Mouse (Mus musculus): ENCODE measurements around the gene Tecpr1. TPM values are rescaled to one million over a fixed set of nuclear protein-coding genes. Genes with fewer than 3 reads are reported as not detected.

Tecpr1 gene
- 10 to 100 TPM; 24.1 to 26.0 TPM for total RNA-seq (2021)

GRCm38 (mm10) chr5:144223503-144223862 is at the start of gene Tecpr1:
Gene Tecpr1, minus strand, starts transcription at chr5:144223615.
- DNase-seq, result peak; percentile 95

DNA sequence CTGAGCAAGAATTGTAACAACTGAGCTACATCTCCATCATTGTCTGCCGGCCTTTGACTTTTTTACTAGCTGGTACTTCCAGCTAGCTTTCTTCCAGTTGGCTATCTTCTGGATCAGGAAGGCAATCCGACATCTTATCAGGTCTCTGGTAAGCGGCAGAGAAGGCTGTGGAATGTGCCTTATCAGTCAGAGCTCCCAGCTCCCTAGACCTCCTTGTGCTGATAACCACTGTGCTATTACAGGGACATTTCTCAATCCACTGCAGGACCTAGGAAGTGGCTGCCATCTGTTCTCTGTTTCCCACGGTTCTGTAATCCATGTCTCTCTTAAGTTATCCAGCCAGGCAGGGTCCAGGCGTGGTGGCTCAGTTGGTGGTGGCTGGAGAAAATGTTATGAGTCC is 48.4 kb upstream of the Tecpr1 start:
- no peak for DNase-seq

DNA sequence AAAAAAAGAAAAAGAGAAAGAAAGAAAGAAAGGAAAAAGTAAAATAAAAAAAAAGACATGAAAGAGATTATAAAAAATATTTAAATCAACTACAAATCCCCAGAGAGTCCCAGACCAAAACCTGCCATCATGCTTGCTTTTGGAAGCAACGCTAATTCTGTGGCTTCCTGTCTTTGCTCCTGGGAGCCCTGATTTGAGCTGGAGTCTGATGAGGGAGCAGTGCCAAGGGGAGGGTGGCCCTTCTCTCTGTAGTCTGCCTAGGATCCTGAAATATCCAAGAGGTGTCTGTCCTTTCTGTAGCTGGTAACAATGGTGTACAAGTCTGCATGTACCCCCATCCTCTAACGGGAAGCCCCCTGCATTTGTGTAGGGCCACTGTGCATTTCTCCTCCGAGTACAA is 47.7 kb upstream of the Tecpr1 start:
- peak; percentile 47 for DNase-seq

GRCm38 (mm10) chr5:144270420-144270819 is 47.0 kb upstream of the Tecpr1 start:
- no peak for DNase-seq

- DNase-seq, result no peak
Measured at GRCm38 (mm10) chr5:144269926-144270325, 46.5 kb upstream of the Tecpr1 start.

GRCm38 (mm10) chr5:144267535-144268241 is 44.3 kb upstream of the Tecpr1 start:
- peak; percentile 76 for DNase-seq

- DNase-seq, result no peak
Measured at GRCm38 (mm10) chr5:144263496-144263895, 40.1 kb upstream of the Tecpr1 start.

GRCm38 (mm10) chr5:144263082-144263481 is 39.7 kb upstream of the Tecpr1 start:
- DNase-seq, result no peak

GRCm38 (mm10) chr5:144261829-144262228 is 38.4 kb upstream of the Tecpr1 start:
- DNase-seq, result no peak

GRCm38 (mm10) chr5:144261309-144261708 is 37.9 kb upstream of the Tecpr1 start:
- DNase-seq, result no peak

DNA sequence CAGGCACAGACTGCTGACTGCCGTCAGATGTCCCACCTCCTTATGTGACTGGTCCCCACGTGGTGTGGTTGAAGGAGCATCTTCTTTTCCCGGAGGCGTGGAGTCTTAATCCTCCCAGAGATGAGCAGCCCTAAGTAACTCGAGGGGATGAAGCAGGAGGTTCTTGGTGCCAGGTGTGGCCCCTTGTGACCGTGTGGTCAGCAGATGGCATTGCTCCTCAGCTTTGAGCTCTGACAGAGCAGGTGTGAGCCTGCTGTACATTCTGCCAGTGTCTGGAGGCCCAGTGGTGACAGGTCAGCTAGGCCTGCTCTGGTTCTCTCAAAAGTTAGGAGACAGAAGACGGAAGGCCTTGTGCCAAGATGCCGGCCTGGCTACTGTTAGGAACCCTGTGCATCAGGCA is 37.0 kb upstream of the Tecpr1 start:
- DNase-seq, result no peak

DNA sequence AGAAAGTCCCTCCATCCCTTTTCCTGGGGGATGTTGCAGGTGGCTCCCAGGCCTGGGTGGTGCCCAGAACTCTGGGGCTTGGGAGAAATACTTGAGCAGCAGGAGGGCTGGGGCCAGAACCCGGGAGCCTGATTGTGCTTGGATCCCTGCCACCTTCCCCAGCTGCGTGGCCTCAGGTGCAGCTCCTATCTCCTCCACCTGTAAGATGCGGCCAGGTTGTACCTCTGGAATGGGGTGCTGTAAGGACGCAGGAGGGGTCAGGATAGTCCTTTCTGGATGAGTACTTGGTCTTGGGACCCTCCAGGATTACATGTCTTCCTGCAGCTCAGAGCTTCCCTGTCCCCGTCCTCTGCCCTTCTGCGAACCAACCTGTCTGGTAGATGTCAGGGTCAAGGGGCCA is 35.8 kb upstream of the Tecpr1 start:
- no peak for DNase-seq

DNA sequence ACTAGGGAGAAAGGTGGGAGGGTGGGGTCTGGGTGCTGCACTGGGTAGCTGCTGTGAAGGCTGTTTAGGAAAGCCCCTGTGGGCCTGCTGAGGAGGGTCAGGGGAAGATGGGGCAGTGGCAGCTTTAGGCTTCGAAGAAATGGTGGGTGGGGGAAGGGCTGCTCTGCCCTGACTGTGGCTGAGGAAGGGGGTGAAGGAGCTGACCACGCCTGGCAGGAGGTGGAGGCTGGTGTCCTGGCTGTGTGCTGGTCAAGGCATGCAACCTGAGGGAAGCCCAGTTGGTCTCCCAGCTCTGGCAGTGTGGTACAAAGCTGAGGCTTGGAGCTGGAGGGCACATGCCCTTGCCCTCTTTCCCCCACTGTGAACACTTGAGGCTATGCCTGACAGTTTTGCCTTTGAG is 35.3 kb upstream of the Tecpr1 start:
- no peak for DNase-seq

- peak; percentile 87 for DNase-seq
Measured at GRCm38 (mm10) chr5:144258131-144258611, 34.8 kb upstream of the Tecpr1 start.

GRCm38 (mm10) chr5:144257451-144258110 is 34.2 kb upstream of the Tecpr1 start:
- no peak for DNase-seq

- DNase-seq, result no peak
Measured at GRCm38 (mm10) chr5:144256888-144257287, 33.5 kb upstream of the Tecpr1 start.

DNA sequence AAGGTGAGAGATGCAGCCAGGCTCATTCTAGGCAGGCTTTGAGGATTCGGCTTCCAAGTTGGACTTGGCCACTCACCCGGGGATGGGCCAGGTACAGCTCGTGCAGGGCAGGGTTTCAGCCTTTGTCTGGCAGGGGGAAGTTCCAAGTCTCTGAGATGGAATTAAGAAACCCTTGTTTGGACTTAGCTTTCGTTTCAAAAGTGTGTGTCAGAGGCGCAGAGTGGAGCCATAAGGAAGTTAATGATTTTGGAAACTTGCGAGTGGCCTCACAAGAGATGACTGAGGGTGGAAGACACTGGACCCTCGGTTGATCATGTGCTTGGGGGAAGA is 33.1 kb upstream of the Tecpr1 start:
- DNase-seq, result no peak

- DNase-seq, result peak; percentile 70
Measured at GRCm38 (mm10) chr5:144255632-144256540, 32.5 kb upstream of the Tecpr1 start.

- DNase-seq, result peak; percentile 87
Measured at GRCm38 (mm10) chr5:144254811-144255631, 31.6 kb upstream of the Tecpr1 start.

DNA sequence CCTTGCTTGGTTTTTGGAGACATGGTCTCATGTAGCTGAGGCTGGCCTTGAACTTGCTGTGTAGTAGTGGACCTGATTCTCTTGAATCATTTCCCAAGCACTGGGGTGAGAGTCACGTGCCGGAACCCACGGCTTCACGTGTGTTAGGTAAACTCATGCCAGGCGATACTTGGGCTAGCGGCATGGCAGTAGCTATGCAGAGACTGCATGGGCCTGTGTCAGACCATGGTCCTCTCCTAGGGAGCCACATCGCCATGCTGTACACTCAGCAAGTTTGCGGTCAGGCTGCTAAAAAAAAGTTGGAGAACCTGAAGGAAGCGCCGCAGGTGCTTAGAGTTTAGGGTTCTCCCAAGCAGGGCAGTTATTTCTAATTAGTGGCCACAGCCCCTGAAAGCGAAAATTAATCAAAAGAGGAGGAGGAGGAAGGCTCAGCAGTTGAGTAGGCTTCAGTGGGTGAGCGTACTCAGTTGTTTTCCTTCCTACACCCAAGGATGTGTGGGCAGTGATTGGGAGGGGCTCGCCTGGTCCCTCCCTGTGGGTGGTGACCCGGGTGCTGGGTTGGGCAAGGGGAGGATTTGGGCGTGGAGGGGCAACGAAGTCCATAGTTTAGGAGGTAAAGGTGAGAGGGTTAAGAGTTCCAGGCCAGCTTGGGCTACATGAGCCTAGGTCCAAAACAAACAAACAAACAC is 30.9 kb upstream of the Tecpr1 start:
- DNase-seq, result peak; percentile 62

DNA sequence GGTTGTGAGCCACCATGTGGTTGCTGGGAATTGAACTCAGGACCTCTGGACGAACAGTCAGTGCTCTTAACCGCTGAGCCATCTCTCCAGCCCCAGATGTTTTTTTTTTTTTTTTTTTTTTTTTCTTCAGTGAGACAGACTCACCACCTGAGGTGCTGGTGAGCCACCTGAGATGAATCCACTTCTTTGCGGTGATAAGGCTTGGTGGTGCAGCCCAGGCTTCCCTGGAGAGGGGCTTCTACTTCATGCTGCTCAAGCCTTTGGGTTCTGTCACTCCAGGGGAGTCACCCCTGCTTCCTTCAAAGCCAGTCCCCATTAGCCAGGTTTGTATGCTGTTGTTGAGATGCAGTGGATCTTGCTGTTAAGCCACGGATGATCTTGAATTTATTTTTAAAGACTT is 29.8 kb upstream of the Tecpr1 start:
- no peak for DNase-seq
